Mouse (Mus musculus) olfactory bulb, adult 2 months (tissue): ENCODE measurements around the gene St14.
"Not testable (repeated sequence)": the region's sequence is repeated elsewhere in the genome, so short reads cannot be mapped to it uniquely, and the experiment has no call there.

Experiments used
- CTCF ChIP-seq: fragments of 200-500 bp; IDR thresholded peaks from 2 replicates; pipeline ENCODE4 v1.5.1; 2012; ENCODE audit warnings: low read depth, mild to moderate bottlenecking, low read length, moderate library complexity; ENCODE audit not compliant: insufficient read depth
- POLR2A ChIP-seq: fragments of 200-500 bp; IDR thresholded peaks from 2 replicates; pipeline ENCODE4 v1.6.1; 2012; ENCODE audit warnings: mild to moderate bottlenecking, low read depth, low read length, moderate library complexity; ENCODE audit not compliant: insufficient read depth

DNA sequence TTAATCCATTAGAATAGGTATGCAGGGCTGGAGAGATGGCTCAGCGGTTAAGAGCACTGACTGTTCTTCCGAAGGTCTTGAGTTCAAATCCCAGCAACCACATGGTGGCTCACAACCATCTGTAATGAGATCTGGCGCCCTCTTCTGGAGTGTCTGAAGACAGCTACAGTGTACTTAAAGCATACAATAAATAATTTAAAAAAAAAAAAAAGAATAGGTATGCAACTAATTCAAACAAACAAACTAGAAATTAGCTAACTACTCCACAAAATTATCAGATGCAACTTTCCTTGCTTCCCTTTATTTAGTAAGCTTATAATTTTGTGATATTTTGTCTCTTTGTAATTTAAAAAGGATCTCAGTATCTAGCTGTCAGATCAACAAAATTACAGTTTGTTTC lies 33.9 kb upstream of the St14 start:
- not testable (repeated sequence) for TF ChIP-seq POLR2A, CTCF
